Mouse (Mus musculus) frontal cortex, postnatal 14 days (tissue): ENCODE measurements around the gene Tsr1.
A peak's percentile ranks its signal among the peaks of the same experiment; 100 is the strongest.

Experiments used
- DNase-seq, 2 experiments: peaks; one replicate each; pipeline ENCODE4 v3.0.0; 2022; ENCODE audit warnings: low spot score in 2 of 2

Tsr1 gene

GRCm38 (mm10) chr11:74897678-74898516, at the start of gene Tsr1:
Tsr1 (plus strand) TSS chr11:74898071.
- DNase-seq: peak; percentile 83 to 86

GRCm38 (mm10) chr11:74850998-74851661, 46.7 kb upstream of the Tsr1 start:
- no peak for DNase-seq

- DNase-seq: no peak
These were observed 40.1 kb upstream of the Tsr1 start for GRCm38 (mm10) chr11:74857756-74858155.

GRCm38 (mm10) chr11:74862129-74862528, 35.7 kb upstream of the Tsr1 start:
- no peak for DNase-seq

- no peak for DNase-seq
These were observed 34.4 kb upstream of the Tsr1 start for GRCm38 (mm10) chr11:74863471-74863870.

GRCm38 (mm10) chr11:74864421-74864820, 33.5 kb upstream of the Tsr1 start:
- no peak for DNase-seq

GRCm38 (mm10) chr11:74865252-74865651, 32.6 kb upstream of the Tsr1 start:
- no peak for DNase-seq

GRCm38 (mm10) chr11:74866640-74867039, 31.2 kb upstream of the Tsr1 start:
- DNase-seq: no peak

GRCm38 (mm10) chr11:74867181-74867580, 30.7 kb upstream of the Tsr1 start:
- DNase-seq: no peak

- DNase-seq: no peak
These were observed 29.7 kb upstream of the Tsr1 start for GRCm38 (mm10) chr11:74868046-74868760.

GRCm38 (mm10) chr11:74869603-74870002, 28.3 kb upstream of the Tsr1 start:
- no peak for DNase-seq

GRCm38 (mm10) chr11:74870544-74870943, 27.3 kb upstream of the Tsr1 start:
- DNase-seq: no peak

- peak in 1 of 2 experiments; percentile 45 for DNase-seq
These were observed 26.8 kb upstream of the Tsr1 start for GRCm38 (mm10) chr11:74870991-74871622.

- no peak for DNase-seq
These were observed 23.2 kb upstream of the Tsr1 start for GRCm38 (mm10) chr11:74874630-74875029.

GRCm38 (mm10) chr11:74876801-74877200, 21.1 kb upstream of the Tsr1 start:
- DNase-seq: peak; percentile 64 to 74

GRCm38 (mm10) chr11:74880999-74881398, 16.9 kb upstream of the Tsr1 start:
- DNase-seq: no peak

- DNase-seq: no peak
These were observed 15.9 kb upstream of the Tsr1 start for GRCm38 (mm10) chr11:74881979-74882378.

- DNase-seq: no peak
These were observed 14.8 kb upstream of the Tsr1 start for GRCm38 (mm10) chr11:74883098-74883497.

- DNase-seq: no peak
These were observed 3.3 kb upstream of the Tsr1 start for GRCm38 (mm10) chr11:74894619-74895018.

GRCm38 (mm10) chr11:74895980-74896900, 1.6 kb upstream of the Tsr1 start:
- DNase-seq: peak; percentile 56 to 63
